Mouse (Mus musculus): ENCODE measurements around the gene Trpm1.

Trpm1 gene

GRCm38 (mm10) chr7:64234310-64234820 is 80.7 kb downstream of the Trpm1 start:
- no peak for DNase-seq (ENCODE audit: low spot score)

DNA sequence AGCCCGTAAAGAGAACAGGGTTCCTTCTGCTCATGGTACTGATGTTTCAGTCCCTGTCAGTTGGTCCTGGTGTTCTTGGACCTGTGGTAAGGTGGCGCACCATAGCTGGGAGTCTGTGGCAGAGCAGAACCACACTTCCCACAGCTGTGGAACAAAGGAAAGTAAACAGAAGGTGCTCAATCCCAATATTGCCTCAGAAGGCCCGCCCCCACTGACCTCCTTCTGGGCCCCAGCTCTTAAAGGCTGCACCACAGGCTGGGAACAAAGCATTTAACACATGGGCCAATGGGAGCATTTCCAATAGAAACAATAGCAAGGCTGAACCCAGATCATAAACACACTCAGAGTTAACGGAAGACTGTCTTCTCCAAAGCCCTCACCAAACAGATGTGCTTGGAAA is 82.9 kb downstream of the Trpm1 start:
- no peak for DNase-seq (ENCODE audit: low spot score)

GRCm38 (mm10) chr7:64237747-64238146 is 84.1 kb downstream of the Trpm1 start:
- DNase-seq (ENCODE audit: low spot score) = no peak

- DNase-seq (ENCODE audit: low spot score) = no peak
These were observed 84.9 kb downstream of the Trpm1 start for GRCm38 (mm10) chr7:64238410-64239086.

- DNase-seq (ENCODE audit: low spot score) = no peak
These were observed 85.6 kb downstream of the Trpm1 start for GRCm38 (mm10) chr7:64239138-64239805.

GRCm38 (mm10) chr7:64239806-64240315 is 86.2 kb downstream of the Trpm1 start:
- no peak for DNase-seq (ENCODE audit: low spot score)

GRCm38 (mm10) chr7:64242424-64242823 is 88.8 kb downstream of the Trpm1 start:
- DNase-seq (ENCODE audit: low spot score) = no peak

GRCm38 (mm10) chr7:64244371-64244770 is 90.7 kb downstream of the Trpm1 start:
- no peak for DNase-seq (ENCODE audit: low spot score)

GRCm38 (mm10) chr7:64246713-64247112 is 93.1 kb downstream of the Trpm1 start:
- DNase-seq (ENCODE audit: low spot score) = no peak

DNA sequence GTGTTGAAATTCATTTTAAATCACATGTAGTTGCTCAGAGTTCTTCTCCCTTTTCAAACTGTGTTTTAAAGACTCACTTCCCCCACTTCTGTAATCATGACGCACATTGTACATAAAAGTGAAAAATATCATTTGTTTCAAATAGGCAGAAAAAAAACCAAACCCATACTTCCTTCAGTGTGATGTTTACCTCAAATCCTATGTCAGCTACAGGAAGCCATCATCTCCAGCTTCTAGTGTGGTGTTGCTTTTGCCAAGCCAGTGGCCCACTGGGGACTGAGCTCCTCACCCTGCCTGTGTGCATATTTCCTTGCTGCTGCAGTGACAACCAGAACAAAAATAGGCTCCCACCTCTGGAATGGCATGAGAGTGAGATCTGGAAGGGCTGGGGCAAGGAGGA is 94.7 kb downstream of the Trpm1 start:
- no peak for DNase-seq (ENCODE audit: low spot score)

DNA sequence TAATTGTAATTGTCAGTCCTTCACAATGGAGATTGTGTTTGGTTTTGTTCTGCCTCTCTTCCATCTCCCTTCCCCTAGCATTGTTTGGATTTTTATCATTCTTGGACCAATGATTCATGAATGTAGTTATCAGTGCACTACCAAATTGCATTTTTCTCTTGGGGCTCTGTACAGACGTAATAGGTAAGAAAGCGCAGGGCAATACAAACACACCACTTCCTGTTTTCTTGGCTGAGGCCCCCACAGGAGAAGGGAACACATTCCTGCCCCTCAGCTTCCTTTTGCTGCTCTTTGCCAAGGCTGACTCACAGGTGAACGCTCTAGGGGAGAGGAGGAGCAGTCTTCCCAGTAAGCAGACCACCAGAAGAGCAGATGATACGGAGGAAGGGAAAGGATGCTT is 96.1 kb downstream of the Trpm1 start:
- DNase-seq (ENCODE audit: low spot score) = no peak

DNA sequence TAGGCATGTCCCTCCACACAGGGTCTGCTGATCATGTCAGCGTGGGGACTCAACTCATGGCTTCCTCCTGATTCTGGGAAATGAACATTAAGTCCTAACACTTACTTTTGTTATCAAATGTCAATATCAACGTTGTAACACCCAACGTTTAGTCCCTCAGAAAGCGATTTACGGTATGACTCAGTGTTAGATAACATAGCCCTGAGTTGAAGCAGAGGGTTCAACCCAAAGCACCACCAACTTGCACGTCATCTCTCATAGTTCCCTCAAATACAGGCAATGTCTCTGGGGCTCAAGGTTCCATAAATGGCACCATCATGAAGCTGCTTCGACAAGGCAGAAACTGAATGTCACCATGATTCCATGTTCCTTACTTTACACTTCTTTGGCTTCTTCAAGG is 96.8 kb downstream of the Trpm1 start:
- DNase-seq (ENCODE audit: low spot score) = no peak

DNA sequence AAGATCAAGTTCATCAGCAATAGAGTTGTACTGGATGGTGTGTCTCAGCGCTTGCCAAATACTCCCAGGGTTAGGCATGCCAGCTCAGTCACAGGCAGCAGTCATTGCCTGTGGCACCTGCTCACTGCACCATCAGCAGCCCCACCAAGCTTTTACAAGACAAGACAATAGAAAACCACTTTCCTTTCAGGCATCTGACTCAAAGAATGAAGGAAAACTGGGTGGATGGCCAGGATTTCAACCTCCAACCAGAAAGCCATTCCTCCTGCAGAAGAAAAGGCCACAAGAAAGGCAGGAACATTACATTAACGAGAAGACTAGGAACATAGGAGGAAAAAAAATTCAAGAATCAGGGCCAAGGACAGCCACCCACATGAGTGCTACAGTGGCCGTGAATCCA is 100.1 kb downstream of the Trpm1 start:
- no peak for DNase-seq (ENCODE audit: low spot score)

- DNase-seq (ENCODE audit: low spot score) = no peak
These were observed 112.1 kb downstream of the Trpm1 start for GRCm38 (mm10) chr7:64265502-64266279.

- DNase-seq (ENCODE audit: low spot score) = no peak
These were observed 113.0 kb downstream of the Trpm1 start for GRCm38 (mm10) chr7:64266587-64266986.

DNA sequence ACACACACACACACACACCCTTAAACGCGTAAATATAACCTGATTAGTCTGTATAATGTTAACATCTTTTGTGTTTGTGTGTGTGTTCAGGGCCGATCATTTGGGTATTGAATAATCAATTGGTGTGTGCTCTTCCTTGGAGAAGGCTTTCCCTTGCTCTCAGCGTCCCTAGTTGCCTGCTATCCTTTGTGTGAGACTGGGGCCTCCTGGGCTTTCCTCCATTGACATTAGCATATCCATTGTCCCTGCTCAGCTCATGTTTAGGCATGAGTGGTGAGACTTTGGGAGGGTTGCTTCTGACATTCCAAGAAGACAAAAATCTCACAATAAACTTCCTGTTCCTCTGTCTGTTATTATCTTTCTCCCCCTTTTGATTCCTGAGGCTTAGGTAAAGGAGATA is 118.3 kb downstream of the Trpm1 start:
- no peak for DNase-seq (ENCODE audit: low spot score)

- DNase-seq (ENCODE audit: low spot score) = no peak
These were observed 121.9 kb downstream of the Trpm1 start for GRCm38 (mm10) chr7:64275518-64275917.

DNA sequence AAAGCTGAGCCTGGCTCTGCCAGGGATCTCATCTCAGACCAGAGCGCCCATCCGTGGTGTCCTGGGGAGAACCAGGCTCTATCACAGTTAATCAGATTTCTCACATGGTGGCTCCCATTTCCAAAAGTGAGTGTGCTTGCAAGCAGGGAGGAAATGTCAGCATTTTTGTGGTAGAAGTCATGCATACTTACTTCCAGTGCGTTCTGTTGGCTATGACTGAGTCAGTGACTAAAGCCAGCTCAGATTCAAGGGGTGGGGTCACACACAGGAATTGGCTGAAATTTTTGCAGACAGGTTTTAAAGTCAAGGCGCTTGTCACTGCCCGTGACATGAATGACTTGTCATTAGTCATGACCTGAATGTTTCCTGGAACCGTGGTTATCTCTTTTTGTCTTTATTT is 123.3 kb downstream of the Trpm1 start:
- DNase-seq (ENCODE audit: low spot score) = no peak

GRCm38 (mm10) chr7:64278526-64278925 is 124.9 kb downstream of the Trpm1 start:
- no peak for DNase-seq (ENCODE audit: low spot score)

- no peak for DNase-seq (ENCODE audit: low spot score)
These were observed 125.9 kb downstream of the Trpm1 start for GRCm38 (mm10) chr7:64279548-64279947.

GRCm38 (mm10) chr7:64286566-64286965 is 132.9 kb downstream of the Trpm1 start:
- DNase-seq (ENCODE audit: low spot score) = no peak

- peak; percentile 97 for DNase-seq (ENCODE audit: low spot score)
These were observed 133.9 kb downstream of the Trpm1 start, which contains the start of gene Mtmr10 for GRCm38 (mm10) chr7:64287414-64288091. Gene Mtmr10, plus strand, starts transcription at chr7:64287653.

All from left cerebral cortex, adult 11 months (tissue).